In genomic region chr5:105975275-105976011, GRCm38 (mm10) we compare ENCODE assay signal across 7 mouse cellular contexts.
DNase-seq lines count a peak whose midpoint lies in the region; TF ChIP-seq lines count a peak whose summit lies in the region.

No protein-coding gene starts in this region.

- DNase-seq in embryo, embryonic 9.5 days (ENCODE audit: extremely low spot score) = peak; percentile 28
- peak; percentile 45 for DNase-seq in heart, adult 8-10 months (ENCODE audit: low spot score)
- DNase-seq in kidney, adult 2 months = peak; percentile 60
- peak; percentile 69 for DNase-seq in lung, postnatal 36 days
- no peak for DNase-seq in layer of hippocampus, postnatal 10 days (ENCODE audit: low spot score in 2 of 2)
- DNase-seq in left cerebral cortex, postnatal 36 days (ENCODE audit: low spot score in 2 of 2) = no peak
- no peak for DNase-seq in gastrocnemius, adult 18-20 months (ENCODE audit: low spot score)

- WGBS in kidney, adult 2 months = 27% methylated on average over 21 of the region's 21 CpGs

- H3K27me3 ChIP-seq in kidney, adult 2 months (replicated peaks; ENCODE audit: control insufficient read depth, insufficient read depth, low read length) = no peaks in the 10 kb centered on the region

- intact Hi-C loops in left cerebral cortex, postnatal 36 days (cut with DNase I) = no loop called here

- no peak for TF ChIP-seq POLR2A in kidney, adult 2 months (IDR thresholded peaks at IDR 0.05; ENCODE audit: low read depth, low read length)

- TF ChIP-seq CTCF in kidney, adult 2 months (conservative IDR thresholded peaks at IDR 0.05; ENCODE audit: insufficient read depth, insufficient read length, low read depth, low read length) = no peak

- H3K4me1 ChIP-seq in kidney, adult 2 months (ENCODE audit: control insufficient read depth, insufficient read depth, low read length) = no peaks in the 10 kb centered on the region

- H3K36me3 ChIP-seq in kidney, adult 2 months (ENCODE audit: control insufficient read depth, insufficient read depth, low read length) = no peaks in the 10 kb centered on the region

- H3K4me3 ChIP-seq in kidney, adult 2 months (ENCODE audit: insufficient read depth, low read depth, low read length) = peak overlapping the region; percentile 9

- H3K27ac ChIP-seq in kidney, adult 2 months (ENCODE audit: insufficient read depth, low read depth, low read length) = no peak overlapping the region

Comparison
In these comparisons a context has a peak if more than half of its experiments do, and no peak if none do; other contexts are left out.
1. DNase-seq: peak in embryo, embryonic 9.5 days (single experiment), heart, adult 8-10 months (single experiment), kidney, adult 2 months (single experiment) and lung, postnatal 36 days (single experiment); none in layer of hippocampus, postnatal 10 days (0 of 2), left cerebral cortex, postnatal 36 days (0 of 2) and gastrocnemius, adult 18-20 months (single experiment).